Mouse (Mus musculus) midbrain, embryonic 15.5 days (tissue): ENCODE results near the gene Gcsh. TPM values are rescaled to one million over a fixed set of nuclear protein-coding genes. Genes with fewer than 3 reads are reported as not detected.

Experiments
- ATAC-seq: fragments of 200-750 bp; cut with Nextera tagmentation; replicated peaks from 2 replicates; pipeline ENCODE4 v1.8.0; 2017; ENCODE audit warnings: moderate TSS enrichment
- H3K27ac ChIP-seq: fragments of 300-500 bp; sonication (generic); 2 replicates; pipeline ENCODE4 v1.5.1; 2015; ENCODE audit warnings: mild to moderate bottlenecking, inconsistent platforms
- H3K27me3 ChIP-seq: fragments of 300-500 bp; sonication (generic); replicated peaks from 2 replicates; pipeline ENCODE4 v1.6.1; 2015; ENCODE audit warnings: inconsistent platforms
- H3K36me3 ChIP-seq: fragments of 300-500 bp; sonication (generic); replicated peaks from 2 replicates; pipeline ENCODE4 v1.6.1; 2015; ENCODE audit warnings: inconsistent platforms
- H3K4me1 ChIP-seq: fragments of 300-500 bp; sonication (generic); 2 replicates; pipeline ENCODE4 v1.6.1; 2015; ENCODE audit warnings: inconsistent platforms
- H3K4me2 ChIP-seq: fragments of 300-500 bp; sonication (generic); 2 replicates; pipeline ENCODE4 v1.6.1; 2015; ENCODE audit warnings: inconsistent platforms, mild to moderate bottlenecking, moderate library complexity
- H3K4me3 ChIP-seq: fragments of 300-500 bp; sonication (generic); 2 replicates; pipeline ENCODE4 v1.5.1; 2015; ENCODE audit warnings: mild to moderate bottlenecking, inconsistent platforms
- H3K9ac ChIP-seq: fragments of 300-500 bp; sonication (generic); 2 replicates; pipeline ENCODE4 v1.6.1; 2015; ENCODE audit warnings: mild to moderate bottlenecking, inconsistent platforms
- H3K9me3 ChIP-seq: fragments of 300-500 bp; sonication (generic); 2 replicates; pipeline ENCODE4 v1.6.1; 2016; ENCODE audit warnings: inconsistent platforms
- WGBS: fragments of 180-500 bp; shearing (Covaris S2); methylation state at CpG from one replicate; pipeline ENCODE4 v1.1.7; 2015; ENCODE audit warnings: mixed read lengths; 5-methylcytosine and 5-hydroxymethylcytosine counted together
- polyA plus RNA-seq: library from polyadenylated mRNA; unstranded; fragments of >200 nt; fragmentation: Nextera tagmentation; extraction: Ambion mirVana; gene quantifications from 2 replicates; pipeline ENCODE4 v1.2.1, GENCODE M21; 2015

The Gcsh gene
- polyA plus RNA-seq, 1 experiment from 2014 or later, result 66.3 TPM

- H3K27me3 ChIP-seq, result no peaks in the 10 kb centered on the region
- H3K9me3 ChIP-seq, result no peaks in the 10 kb centered on the region
- no peaks in the 10 kb centered on the region for H3K4me1 ChIP-seq
- H3K36me3 ChIP-seq, result peaks cover 46% of the 10 kb centered on the region
- no peak for ATAC-seq
- H3K27ac ChIP-seq, result no peak overlapping the region
- no peak overlapping the region for H3K9ac ChIP-seq
- H3K4me2 ChIP-seq, result no peak overlapping the region
- no peak overlapping the region for H3K4me3 ChIP-seq
- WGBS, result 94% methylated on average over 9 of the region's 9 CpGs
These were observed 38.9 kb downstream of the Gcsh start for GRCm38 (mm10) chr8:116954415-116954814.

- H3K4me3 ChIP-seq, result no peak overlapping the region
- H3K36me3 ChIP-seq, result peaks cover 33% of the 10 kb centered on the region
- no peak overlapping the region for H3K4me2 ChIP-seq
- no peaks in the 10 kb centered on the region for H3K9me3 ChIP-seq
- 94% methylated on average over 8 of the region's 8 CpGs for WGBS
- no peaks in the 10 kb centered on the region for H3K4me1 ChIP-seq
- H3K9ac ChIP-seq, result no peak overlapping the region
- H3K27ac ChIP-seq, result no peak overlapping the region
- H3K27me3 ChIP-seq, result no peaks in the 10 kb centered on the region
- no peak for ATAC-seq
These were observed 40.9 kb downstream of the Gcsh start for GRCm38 (mm10) chr8:116952428-116952827.

GRCm38 (mm10) chr8:116951778-116952177 is 41.6 kb downstream of the Gcsh start:
- Histone ChIP-seq H3K36me3 (peaks cover 27% of the 10 kb centered on the region), H3K27ac (no peak overlapping the region), H3K9ac (no peak overlapping the region), H3K4me2 (no peak overlapping the region), H3K4me3 (no peak overlapping the region), H3K9me3 (no peaks in the 10 kb centered on the region), H3K4me1 (no peaks in the 10 kb centered on the region), H3K27me3 (no peaks in the 10 kb centered on the region)
- no peak for ATAC-seq
- WGBS, result 92% methylated on average over 2 of the region's 2 CpGs

- Histone ChIP-seq H3K36me3 (peaks cover 23% of the 10 kb centered on the region), H3K27ac (no peak overlapping the region), H3K27me3 (no peaks in the 10 kb centered on the region), H3K9me3 (no peaks in the 10 kb centered on the region), H3K4me1 (peaks cover 2% of the 10 kb centered on the region; the same call in 1 of the 2 replicates), H3K9ac (no peak overlapping the region), H3K4me2 (no peak overlapping the region), H3K4me3 (no peak overlapping the region)
- no peak for ATAC-seq
- WGBS, result 73% methylated on average over 5 of the region's 5 CpGs
These were observed 42.0 kb downstream of the Gcsh start for GRCm38 (mm10) chr8:116951369-116951768.

- H3K9ac ChIP-seq, result no peak overlapping the region
These were observed 45.7 kb downstream of the Gcsh start for GRCm38 (mm10) chr8:116947589-116947988.

GRCm38 (mm10) chr8:116946851-116947250 is 46.5 kb downstream of the Gcsh start:
- WGBS, result 88% methylated on average over 6 of the region's 6 CpGs
- no peak overlapping the region for H3K4me2 ChIP-seq
- H3K27ac ChIP-seq, result no peak overlapping the region
- H3K4me3 ChIP-seq, result no peak overlapping the region
- H3K36me3 ChIP-seq, result no peaks in the 10 kb centered on the region
- ATAC-seq, result no peak
- H3K4me1 ChIP-seq, result peaks cover 25% of the 10 kb centered on the region
- no peak overlapping the region for H3K9ac ChIP-seq
- no peaks in the 10 kb centered on the region for H3K27me3 ChIP-seq
- H3K9me3 ChIP-seq, result no peaks in the 10 kb centered on the region

More at GRCm38 (mm10) chr8:116947589-116947988, 45.7 kb downstream of the Gcsh start:
- Histone ChIP-seq H3K27me3 (no peaks in the 10 kb centered on the region), H3K9me3 (no peaks in the 10 kb centered on the region), H3K4me1 (peaks cover 25% of the 10 kb centered on the region), H3K36me3 (no peaks in the 10 kb centered on the region), H3K4me2 (no peak overlapping the region), H3K27ac (no peak overlapping the region), H3K4me3 (no peak overlapping the region)
- no peak for ATAC-seq
- WGBS, result 89% methylated on average over 7 of the region's 7 CpGs

- no peaks in the 10 kb centered on the region for H3K27me3 ChIP-seq
- no peak overlapping the region for H3K4me2 ChIP-seq
- H3K4me1 ChIP-seq, result peaks cover 25% of the 10 kb centered on the region
- no peaks in the 10 kb centered on the region for H3K9me3 ChIP-seq
- no peak for ATAC-seq
- no peaks in the 10 kb centered on the region for H3K36me3 ChIP-seq
- H3K4me3 ChIP-seq, result no peak overlapping the region
- H3K27ac ChIP-seq, result no peak overlapping the region
- no peak overlapping the region for H3K9ac ChIP-seq
- WGBS, result 86% methylated on average over 21 of the region's 21 CpGs
These were observed 47.0 kb downstream of the Gcsh start for GRCm38 (mm10) chr8:116946268-116946838.

- H3K4me3 ChIP-seq, result no peak overlapping the region
- 0 out of 2 replicates have a peak overlapping the region, but pooled peaks have one; percentile 81 for H3K4me2 ChIP-seq
- no peaks in the 10 kb centered on the region for H3K27me3 ChIP-seq
- no peak for ATAC-seq
- H3K27ac ChIP-seq, result no peak overlapping the region
- no peaks in the 10 kb centered on the region for H3K36me3 ChIP-seq
- WGBS, result 92% methylated on average over 9 of the region's 9 CpGs
- peaks cover 25% of the 10 kb centered on the region for H3K4me1 ChIP-seq
- peak overlapping the region; percentile 80 for H3K9ac ChIP-seq
- H3K9me3 ChIP-seq, result no peaks in the 10 kb centered on the region
These were observed 48.0 kb downstream of the Gcsh start for GRCm38 (mm10) chr8:116945169-116945910.

- Histone ChIP-seq H3K4me1 (peaks cover 25% of the 10 kb centered on the region), H3K27ac (no peak overlapping the region), H3K9ac (peak overlapping the region; percentile 80), H3K9me3 (no peaks in the 10 kb centered on the region), H3K36me3 (no peaks in the 10 kb centered on the region), H3K4me3 (peak overlapping the region; percentile 75), H3K4me2 (peak overlapping the region; percentile 81), H3K27me3 (no peaks in the 10 kb centered on the region)
- 16% methylated on average over 4 of the region's 4 CpGs for whole genome bisulfite sequencing
- ATAC-seq, result no peak
These were observed 49.0 kb downstream of the Gcsh start for GRCm38 (mm10) chr8:116944385-116944696.

- Histone ChIP-seq H3K9ac (peak overlapping the region; percentile 80), H3K9me3 (no peaks in the 10 kb centered on the region), H3K36me3 (no peaks in the 10 kb centered on the region), H3K4me1 (peaks cover 25% of the 10 kb centered on the region), H3K4me3 (peak overlapping the region; percentile 75), H3K27ac (peak overlapping the region; percentile 74), H3K27me3 (no peaks in the 10 kb centered on the region), H3K4me2 (peak overlapping the region; percentile 81)
- whole genome bisulfite sequencing, result under 1% methylated on average over 62 of the region's 62 CpGs
- peak; percentile 82 for ATAC-seq
These were observed 49.6 kb downstream of the Gcsh start for GRCm38 (mm10) chr8:116943555-116944384.

GRCm38 (mm10) chr8:116943161-116943554 is 50.2 kb downstream of the Gcsh start, which contains the start of gene Atmin:
Gene Atmin (plus strand): TSS chr8:116943393.
- H3K4me2 ChIP-seq, result peak within 1 kb of the TSS; percentile 81
- peak; percentile 91 for ATAC-seq
- no peaks in the 10 kb centered on the region for H3K27me3 ChIP-seq
- H3K4me3 ChIP-seq, result peak within 1 kb of the TSS; percentile 75
- H3K27ac ChIP-seq, result peak within 1 kb of the TSS; percentile 74
- peaks cover 25% of the 10 kb centered on the region for H3K4me1 ChIP-seq
- under 1% methylated on average over 38 of the region's 46 CpGs for WGBS
- no peaks in the 10 kb centered on the region for H3K36me3 ChIP-seq
- no peaks in the 10 kb centered on the region for H3K9me3 ChIP-seq
- peak within 1 kb of the TSS; percentile 80 for H3K9ac ChIP-seq

GRCm38 (mm10) chr8:116942284-116943058 is 50.9 kb downstream of the Gcsh start:
- H3K4me3 ChIP-seq, result no peak overlapping the region
- whole genome bisulfite sequencing, result 78% methylated on average over 12 of the region's 12 CpGs
- no peaks in the 10 kb centered on the region for H3K9me3 ChIP-seq
- no peak for ATAC-seq
- H3K27ac ChIP-seq, result no peak overlapping the region
- peaks cover 25% of the 10 kb centered on the region for H3K4me1 ChIP-seq
- H3K9ac ChIP-seq, result no peak overlapping the region
- H3K4me2 ChIP-seq, result peak overlapping the region; percentile 81; the same call in 1 of the 2 replicates
- no peaks in the 10 kb centered on the region for H3K36me3 ChIP-seq
- no peaks in the 10 kb centered on the region for H3K27me3 ChIP-seq
